Mouse (Mus musculus): ENCODE measurements at regions not wholly inside any gene's neighbourhood (a gene's known extent, or its start where the extent isn't known, plus 50 kb on each side); places are given as distances from the start of the nearest gene placed in this dataset.

DNA sequence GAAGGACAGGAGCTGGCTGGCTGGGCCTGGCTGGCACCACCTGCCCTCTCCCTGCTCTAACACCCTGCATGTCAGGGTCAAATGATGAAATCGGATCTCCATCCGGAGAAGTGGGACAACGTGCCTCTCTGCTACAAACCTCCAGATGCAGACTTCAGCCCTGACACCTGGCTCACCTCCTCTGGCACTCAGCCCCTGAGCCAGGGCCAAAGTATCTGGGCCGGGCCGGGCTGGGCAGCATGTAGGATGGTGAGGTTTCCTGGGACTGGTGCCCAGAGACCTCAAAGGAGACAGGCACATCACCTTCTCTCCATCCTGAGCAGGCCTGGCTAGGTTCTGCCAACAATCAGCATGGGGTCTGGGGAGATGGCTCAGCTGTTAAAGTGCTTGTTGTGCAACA lies 113.5 kb downstream of the Tfcp2l1 start:
- in situ Hi-C loops (cut with MboI; ENCODE audit: low sequenced_read_pairs): no loop called here

DNA sequence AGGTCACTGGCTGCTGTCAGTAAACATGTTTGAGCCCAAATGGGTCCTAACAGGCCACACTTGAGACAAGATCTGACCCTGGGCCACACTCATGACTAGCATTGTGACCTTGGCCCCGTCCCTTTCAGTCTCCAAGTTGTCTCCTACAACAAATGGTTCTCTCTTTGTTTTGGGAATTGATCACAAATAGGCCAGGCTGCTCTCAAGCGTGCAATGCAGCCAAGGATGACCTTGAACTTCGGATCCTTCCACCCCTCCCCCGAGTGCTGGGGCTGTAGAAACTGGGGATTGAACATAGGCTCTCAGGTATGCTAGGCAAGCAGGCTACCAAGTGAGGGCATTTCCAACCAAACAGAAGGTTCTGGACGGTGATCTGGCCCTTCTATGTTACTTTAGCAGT lies 120.5 kb downstream of the Tfcp2l1 start:
- in situ Hi-C loops (cut with MboI; ENCODE audit: low sequenced_read_pairs): no loop called here

DNA sequence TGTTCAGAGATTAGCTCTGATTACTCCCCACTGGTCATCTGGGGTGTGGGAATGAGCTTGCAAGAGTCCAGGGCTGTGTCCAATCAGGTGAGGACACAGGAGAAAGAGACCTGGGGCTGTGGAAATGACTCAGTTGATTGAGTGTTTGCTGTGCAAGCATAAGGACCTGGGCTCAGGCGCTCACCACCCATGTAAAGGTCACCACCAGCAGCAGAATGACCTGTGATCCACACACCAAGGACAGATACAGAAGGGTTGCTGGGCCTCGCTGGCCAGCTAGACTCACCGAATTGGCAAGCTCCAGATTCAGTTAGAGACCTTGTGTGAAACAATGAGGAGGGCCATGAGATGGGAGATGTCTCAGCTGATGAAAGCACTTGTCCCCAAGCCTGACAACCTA lies 125.1 kb downstream of the Tfcp2l1 start:
- in situ Hi-C loops (cut with MboI; ENCODE audit: low sequenced_read_pairs): loop anchor here (25.0 kb wide), 2 partner anchors 191 to 416 kb away; no protein-coding TSS in a partner anchor

- in situ Hi-C loops (cut with MboI; ENCODE audit: low sequenced_read_pairs): loop anchor here (25.0 kb wide), 2 partner anchors 194 to 419 kb away; no protein-coding TSS in a partner anchor
These were observed 128.6 kb downstream of the Tfcp2l1 start for GRCm38 (mm10) chr1:118756171-118756865.

DNA sequence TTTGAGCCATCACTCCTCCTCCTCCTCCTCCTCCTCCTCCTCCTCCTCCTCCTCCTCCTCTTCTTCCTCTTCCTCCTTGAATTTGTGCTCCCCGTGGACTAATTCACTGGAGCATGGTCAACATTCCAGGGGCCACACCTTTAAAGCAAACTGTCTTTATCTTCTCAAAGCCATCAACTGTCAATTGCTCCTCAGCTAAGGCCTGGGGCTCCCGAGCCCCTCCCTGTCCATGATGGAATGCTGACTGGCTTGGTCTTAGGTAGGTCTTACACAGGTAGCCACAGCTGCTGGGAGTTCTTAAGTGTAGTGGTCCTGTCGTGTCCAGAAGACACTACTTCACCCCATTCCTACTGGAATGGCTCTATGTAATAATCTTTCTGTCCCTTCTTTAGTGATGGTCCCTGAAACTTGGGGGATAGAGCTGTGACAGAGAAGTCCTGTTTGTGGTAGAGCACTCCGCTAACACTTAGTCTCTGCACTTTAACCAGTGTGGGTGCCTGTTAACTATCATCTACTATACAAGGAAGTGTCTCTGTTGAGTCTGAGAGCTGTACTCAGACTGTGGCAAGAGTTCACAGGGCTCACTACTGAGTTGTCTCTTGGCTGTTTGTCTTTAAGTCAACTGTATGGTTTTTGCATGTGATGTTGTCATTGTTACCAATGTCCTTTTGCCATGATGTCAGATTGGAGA lies 129.7 kb downstream of the Tfcp2l1 start:
- in situ Hi-C loops (cut with MboI; ENCODE audit: low sequenced_read_pairs): loop anchor here (25.0 kb wide), 2 partner anchors 195 to 420 kb away; no protein-coding TSS in a partner anchor

GRCm38 (mm10) chr1:118758031-118758400 lies 130.3 kb downstream of the Tfcp2l1 start:
- in situ Hi-C loops (cut with MboI; ENCODE audit: low sequenced_read_pairs): loop anchor here (25.0 kb wide), 2 partner anchors 196 to 421 kb away; no protein-coding TSS in a partner anchor

DNA sequence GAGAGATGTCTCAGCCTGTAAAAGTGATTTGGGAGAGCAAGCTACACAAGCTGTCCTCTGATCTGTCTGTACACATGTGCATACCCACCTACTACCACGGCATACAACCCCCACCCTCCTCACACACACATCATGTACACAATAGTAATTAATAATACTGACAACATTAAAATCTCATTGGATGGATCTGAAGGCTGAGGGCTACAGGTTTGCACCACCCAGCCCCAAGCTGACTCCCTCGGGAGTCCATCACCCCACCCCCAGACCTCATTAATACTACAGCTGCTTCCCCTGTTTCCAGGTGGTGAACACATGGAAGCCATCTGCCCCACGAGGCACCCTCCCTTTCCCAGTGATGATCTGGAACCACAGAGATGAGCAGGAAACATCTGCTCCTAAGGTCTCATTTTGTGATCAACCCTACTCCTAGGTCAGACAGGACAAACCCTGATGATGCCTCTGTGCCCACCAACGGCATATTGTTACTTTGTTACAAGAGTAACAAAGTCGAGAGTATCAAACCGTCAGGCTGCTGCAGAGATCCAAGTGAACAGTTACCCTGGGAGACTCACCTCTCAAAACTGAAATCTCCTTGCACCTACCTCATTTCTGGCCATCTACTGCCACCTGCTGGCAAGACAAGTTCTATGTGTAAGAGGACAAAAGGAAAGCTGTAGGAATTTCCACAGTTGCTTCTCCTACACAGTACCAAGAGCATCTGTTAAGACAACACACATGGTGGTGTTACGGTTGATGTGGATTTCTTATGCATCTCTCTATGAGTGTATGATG lies 131.6 kb downstream of the Tfcp2l1 start:
- in situ Hi-C loops (cut with MboI; ENCODE audit: low sequenced_read_pairs): loop anchor here (25.0 kb wide), 2 partner anchors 197 to 422 kb away; no protein-coding TSS in a partner anchor

DNA sequence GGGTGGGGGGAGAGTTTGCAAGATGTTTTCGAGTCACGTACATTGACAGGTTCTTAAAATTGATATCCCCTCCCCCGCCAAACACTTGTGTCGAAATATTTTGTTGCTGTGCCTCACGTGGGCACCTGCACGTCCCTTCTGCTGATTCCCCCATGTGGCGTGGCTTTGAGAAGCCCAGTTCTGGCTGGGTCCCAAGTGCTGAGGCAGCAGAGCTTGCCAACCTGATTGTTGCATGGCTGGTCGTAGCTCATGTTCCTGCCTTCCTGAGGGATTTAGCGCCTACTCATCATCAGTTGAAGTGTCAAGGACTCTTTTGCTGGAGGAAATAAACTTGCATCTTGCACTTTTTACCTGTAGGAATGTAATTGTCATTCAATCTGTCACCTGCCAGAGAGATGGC lies 137.8 kb downstream of the Tfcp2l1 start:
- in situ Hi-C loops (cut with MboI; ENCODE audit: low sequenced_read_pairs): loop anchor here (25.0 kb wide), 2 partner anchors 203 to 428 kb away; no protein-coding TSS in a partner anchor

- in situ Hi-C loops (cut with MboI; ENCODE audit: low sequenced_read_pairs): loop anchor here (25.0 kb wide), 2 partner anchors 207 to 432 kb away; no protein-coding TSS in a partner anchor
These were observed 141.1 kb downstream of the Tfcp2l1 start for GRCm38 (mm10) chr1:118768831-118769230.

DNA sequence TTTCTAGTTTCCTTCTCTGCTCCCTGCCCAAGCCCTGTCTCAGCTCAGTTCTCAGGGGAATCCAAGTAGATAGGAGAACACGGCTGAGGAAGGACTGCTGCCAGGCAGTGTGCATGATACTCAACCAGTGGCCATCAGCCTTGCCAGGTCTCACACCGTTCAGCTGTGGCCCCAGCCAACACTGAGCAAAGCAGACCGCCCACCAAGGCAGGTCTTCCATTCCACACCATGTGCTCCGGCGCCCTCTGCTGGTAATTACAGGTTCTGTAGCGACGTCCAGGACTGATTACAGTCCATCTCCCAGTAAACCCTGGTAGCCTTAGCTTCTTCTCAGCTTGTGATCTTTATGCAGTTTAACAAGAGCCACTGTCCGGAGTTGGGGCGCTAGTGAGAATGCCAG lies 144.5 kb downstream of the Tfcp2l1 start:
- in situ Hi-C loops (cut with MboI; ENCODE audit: low sequenced_read_pairs): loop anchor here (25.0 kb wide), 2 partner anchors 210 to 435 kb away; no protein-coding TSS in a partner anchor

DNA sequence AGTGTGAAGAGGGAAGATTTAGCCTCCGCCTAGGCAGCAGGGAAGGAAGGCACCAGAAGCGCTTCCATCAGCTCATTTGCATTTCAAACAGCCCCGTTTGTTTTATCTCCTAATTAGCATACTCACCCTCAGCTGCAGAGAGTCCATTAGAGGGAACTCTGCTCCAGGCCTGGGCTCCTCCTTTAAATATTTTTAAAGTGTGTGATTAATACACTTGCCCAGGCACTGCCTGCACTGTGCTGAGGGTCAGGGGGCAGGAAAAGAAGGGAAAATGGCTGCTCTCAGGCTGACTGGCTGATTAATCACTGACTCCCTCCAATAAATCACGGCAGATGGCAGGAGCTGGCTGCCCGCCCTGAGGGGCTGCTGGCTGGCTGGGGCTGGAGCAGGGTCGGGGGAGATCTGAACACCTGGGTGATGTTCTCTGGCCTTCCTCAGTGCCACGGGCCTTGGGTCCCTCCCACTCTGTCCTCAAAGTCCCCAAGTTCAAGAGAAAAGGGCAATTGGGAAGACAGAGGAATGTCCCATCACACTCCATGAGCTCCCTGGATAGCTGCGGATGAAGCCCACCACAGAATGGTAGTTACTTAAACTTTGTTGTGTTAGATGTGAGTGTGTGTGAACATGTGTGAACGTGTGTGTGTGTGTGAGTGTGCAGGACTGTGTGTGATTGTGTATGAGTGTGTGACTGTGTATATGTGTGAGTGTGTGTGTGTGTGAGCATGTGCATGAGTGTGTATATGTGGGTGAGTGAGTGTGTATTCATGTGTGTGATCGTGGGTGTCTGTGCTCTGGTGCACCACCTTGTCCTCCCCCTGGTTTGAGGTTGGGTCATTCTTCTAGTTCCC lies 149.1 kb downstream of the Tfcp2l1 start:
- in situ Hi-C loops (cut with MboI; ENCODE audit: low sequenced_read_pairs): no loop called here
